Mouse (Mus musculus): ENCODE data around the gene Slc22a17.

- TF ChIP-seq CTCF (IDR thresholded peaks at IDR 0.05; ENCODE audit: low read depth) (no peak), EP300 (IDR thresholded peaks at IDR 0.05; ENCODE audit: low read depth) (no peak)
These were observed 14.4 kb upstream of the Slc22a17 start for GRCm38 (mm10) chr14:54927296-54927695.

Data from liver, postnatal 0 days (tissue).